Mouse (Mus musculus): ENCODE results near the gene Wrap53.

GRCm38 (mm10) chr11:69600098-69600497, 20.0 kb upstream of the Wrap53 start:
- TF ChIP-seq CTCF (IDR thresholded peaks at IDR 0.05; ENCODE audit: low read depth, low read length): no peak
- TF ChIP-seq POLR2A (IDR thresholded peaks at IDR 0.05; ENCODE audit: borderline replicate concordance, low read depth, low read length): no peak
